Mouse (Mus musculus): ENCODE data around the gene Ssbp4. TPM values are rescaled to one million over a fixed set of nuclear protein-coding genes. Genes with fewer than 3 reads are reported as not detected.

Gene Ssbp4
- polyA plus RNA-seq, 1 experiment from 2014 or later, result 108 TPM

DNA sequence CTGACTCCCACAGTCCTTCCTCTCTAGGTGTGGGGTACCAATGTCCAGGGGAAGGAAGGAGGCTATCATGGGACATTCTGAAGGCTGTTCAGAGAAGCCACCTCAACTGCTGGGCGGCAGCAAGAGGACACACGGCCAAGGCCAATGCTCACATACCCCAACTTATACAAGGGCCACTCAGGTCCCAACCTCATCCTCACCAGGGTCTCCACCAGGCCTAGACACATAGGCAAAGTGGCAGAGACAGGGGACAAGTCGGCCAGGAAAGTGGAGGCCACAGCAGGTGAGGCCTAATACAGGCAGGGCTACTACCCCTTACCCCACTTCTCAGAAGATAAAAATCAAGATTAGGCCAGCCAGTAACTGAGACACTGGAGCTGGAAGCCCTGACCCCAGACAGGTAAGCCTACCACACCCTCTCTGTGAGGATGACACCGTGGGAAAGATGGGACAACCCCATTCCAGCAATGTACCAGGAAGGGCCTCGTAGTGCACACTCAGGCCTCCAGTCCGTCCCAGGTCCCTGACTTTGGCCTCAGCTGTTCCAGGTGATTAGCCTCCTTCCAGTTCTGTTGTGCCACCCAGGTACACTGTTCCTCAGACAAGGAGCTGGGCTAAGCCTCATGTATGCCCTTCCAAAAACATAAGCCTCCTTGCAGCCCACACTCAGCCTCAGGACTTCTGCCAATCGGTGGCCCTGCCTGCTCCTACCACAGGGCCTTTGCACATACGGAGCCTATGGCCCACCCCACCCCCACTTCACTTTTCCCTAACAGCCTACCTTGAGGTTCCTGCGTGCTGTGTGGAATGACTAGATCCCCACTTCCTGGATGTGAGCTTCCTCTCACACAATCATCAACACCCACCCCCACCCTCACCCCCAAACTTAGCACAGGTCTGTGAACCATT lies 2.5 kb downstream of the Ssbp4 start:
- WGBS, result 80% methylated on average over 9 of the region's 9 CpGs

DNA sequence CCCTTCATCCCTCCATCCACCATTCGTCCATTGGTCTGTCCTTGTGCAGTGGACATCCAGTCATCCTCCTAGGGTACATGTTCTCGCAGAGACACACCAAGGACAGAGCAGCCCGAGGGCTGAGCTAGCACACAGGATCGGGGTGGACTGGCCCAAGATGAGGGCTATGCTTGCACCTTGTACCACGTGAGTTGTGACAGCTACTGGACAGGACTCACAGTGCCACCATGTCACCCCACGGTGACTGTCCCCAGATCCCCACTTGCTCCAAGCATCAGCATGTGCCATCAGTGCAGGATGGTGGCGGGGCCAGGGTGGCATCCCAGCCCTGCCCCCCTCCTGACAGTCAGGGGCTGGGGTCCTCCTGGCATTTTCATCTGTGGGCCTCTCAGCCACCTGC lies 4.1 kb downstream of the Ssbp4 start:
- Histone ChIP-seq H3K4me1 (replicated peaks; ENCODE audit: control insufficient read depth, insufficient read depth, low read length) (peaks cover 35% of the 10 kb centered on the region), H3K4me3 (ENCODE audit: low read length) (no peak overlapping the region), H3K27me3 (ENCODE audit: control insufficient read depth, insufficient read depth, low read depth, low read length) (no peaks in the 10 kb centered on the region), H3K9ac (ENCODE audit: low read length) (no peak overlapping the region), H3K9me3 (ENCODE audit: control insufficient read depth, low read length) (no peaks in the 10 kb centered on the region), H3K27ac (ENCODE audit: low read length) (no peak overlapping the region), H3K36me3 (ENCODE audit: control insufficient read depth, insufficient read depth, low read length) (peaks cover 7% of the 10 kb centered on the region), H3K4me2 (ENCODE audit: low read depth, low read length) (no peak overlapping the region)
- whole genome bisulfite sequencing, result 86% methylated on average over 7 of the region's 7 CpGs
- no peak for ATAC-seq (ENCODE audit: low read depth)

More for the DNA sequence above, 2.5 kb downstream of the Ssbp4 start:
- Histone ChIP-seq H3K27ac (ENCODE audit: low read length) (no peak overlapping the region), H3K36me3 (ENCODE audit: control insufficient read depth, insufficient read depth, low read length) (peaks cover 7% of the 10 kb centered on the region), H3K4me1 (replicated peaks; ENCODE audit: control insufficient read depth, insufficient read depth, low read length) (peaks cover 31% of the 10 kb centered on the region), H3K9me3 (ENCODE audit: control insufficient read depth, low read length) (no peaks in the 10 kb centered on the region), H3K4me3 (ENCODE audit: low read length) (no peak overlapping the region), H3K27me3 (ENCODE audit: control insufficient read depth, insufficient read depth, low read depth, low read length) (no peaks in the 10 kb centered on the region), H3K4me2 (ENCODE audit: low read depth, low read length) (no peak overlapping the region), H3K9ac (ENCODE audit: low read length) (no peak overlapping the region)
- ATAC-seq (ENCODE audit: low read depth), result no peak

DNA sequence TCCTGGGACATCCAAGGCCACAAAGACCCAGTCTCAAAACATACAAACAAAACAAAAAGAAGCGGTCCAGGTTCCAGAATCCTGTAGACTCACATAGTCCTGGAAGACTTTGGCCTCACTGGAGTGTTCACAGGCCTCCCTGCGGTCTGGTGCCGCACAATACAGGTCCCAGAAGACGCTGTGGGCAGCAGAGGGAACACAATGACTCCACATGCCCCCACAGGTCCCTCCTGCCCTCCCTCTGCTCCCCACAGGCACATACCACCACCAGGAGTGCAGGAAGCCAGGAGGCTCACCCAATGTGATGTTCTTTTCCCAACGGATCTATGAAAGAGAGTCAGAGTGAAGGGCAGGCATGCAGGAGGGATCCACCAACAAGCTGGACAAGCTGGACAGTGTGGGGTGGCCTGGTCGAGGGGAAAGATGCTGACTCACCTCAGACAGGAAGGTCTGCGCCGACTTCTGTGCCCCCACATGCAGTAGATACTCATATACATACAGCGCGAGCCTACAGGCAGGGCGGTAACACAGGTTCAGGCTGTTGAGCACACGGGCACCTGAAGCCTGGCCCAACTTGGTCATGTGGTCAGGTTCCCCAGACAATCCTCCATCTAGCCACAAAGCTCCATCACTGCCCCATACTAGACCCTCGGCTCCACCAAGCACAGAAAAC lies 6.4 kb downstream of the Ssbp4 start:
- Histone ChIP-seq H3K27me3 (ENCODE audit: control insufficient read depth, insufficient read depth, low read depth, low read length) (no peaks in the 10 kb centered on the region), H3K9me3 (ENCODE audit: control insufficient read depth, low read length) (no peaks in the 10 kb centered on the region), H3K9ac (ENCODE audit: low read length) (no peak overlapping the region), H3K4me1 (replicated peaks; ENCODE audit: control insufficient read depth, insufficient read depth, low read length) (peaks cover 43% of the 10 kb centered on the region), H3K27ac (ENCODE audit: low read length) (no peak overlapping the region), H3K4me3 (ENCODE audit: low read length) (no peak overlapping the region), H3K36me3 (ENCODE audit: control insufficient read depth, insufficient read depth, low read length) (peaks cover 7% of the 10 kb centered on the region), H3K4me2 (ENCODE audit: low read depth, low read length) (no peak overlapping the region)
- ATAC-seq (ENCODE audit: low read depth), result no peak
- 91% methylated on average over 13 of the region's 13 CpGs for WGBS

DNA sequence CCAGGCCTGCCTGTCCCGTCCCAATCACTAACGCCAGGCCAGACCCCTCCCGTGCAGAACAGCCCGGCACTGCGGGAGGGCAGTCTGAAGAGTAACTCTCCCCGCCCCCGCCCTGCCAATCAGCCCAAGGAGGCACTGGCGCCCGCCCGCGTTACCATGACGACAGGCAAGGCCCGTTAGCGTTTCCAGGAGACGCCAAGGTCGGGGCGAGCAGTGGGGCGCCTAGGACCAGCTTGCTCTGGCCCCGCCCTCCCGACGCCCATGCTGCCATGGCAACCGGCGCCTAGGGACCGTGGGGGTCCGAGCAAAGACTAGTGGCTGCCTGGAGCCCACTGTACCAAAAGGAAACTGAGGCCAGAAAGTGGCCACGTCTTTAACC lies 7.4 kb downstream of the Ssbp4 start:
- peak overlapping the region; percentile 17 for H3K4me3 ChIP-seq (ENCODE audit: low read length)
- peaks cover 11% of the 10 kb centered on the region for H3K36me3 ChIP-seq (ENCODE audit: control insufficient read depth, insufficient read depth, low read length)
- WGBS, result 2% methylated on average over 23 of the region's 26 CpGs
- no peaks in the 10 kb centered on the region for H3K9me3 ChIP-seq (ENCODE audit: control insufficient read depth, low read length)
- H3K27ac ChIP-seq (ENCODE audit: low read length), result peak overlapping the region; percentile 77
- H3K27me3 ChIP-seq (ENCODE audit: control insufficient read depth, insufficient read depth, low read depth, low read length), result no peaks in the 10 kb centered on the region
- ATAC-seq (ENCODE audit: low read depth), result peak; percentile 35
- no peak overlapping the region for H3K9ac ChIP-seq (ENCODE audit: low read length)
- peak overlapping the region; percentile 52 for H3K4me2 ChIP-seq (ENCODE audit: low read depth, low read length)
- H3K4me1 ChIP-seq (replicated peaks; ENCODE audit: control insufficient read depth, insufficient read depth, low read length), result peaks cover 41% of the 10 kb centered on the region

DNA sequence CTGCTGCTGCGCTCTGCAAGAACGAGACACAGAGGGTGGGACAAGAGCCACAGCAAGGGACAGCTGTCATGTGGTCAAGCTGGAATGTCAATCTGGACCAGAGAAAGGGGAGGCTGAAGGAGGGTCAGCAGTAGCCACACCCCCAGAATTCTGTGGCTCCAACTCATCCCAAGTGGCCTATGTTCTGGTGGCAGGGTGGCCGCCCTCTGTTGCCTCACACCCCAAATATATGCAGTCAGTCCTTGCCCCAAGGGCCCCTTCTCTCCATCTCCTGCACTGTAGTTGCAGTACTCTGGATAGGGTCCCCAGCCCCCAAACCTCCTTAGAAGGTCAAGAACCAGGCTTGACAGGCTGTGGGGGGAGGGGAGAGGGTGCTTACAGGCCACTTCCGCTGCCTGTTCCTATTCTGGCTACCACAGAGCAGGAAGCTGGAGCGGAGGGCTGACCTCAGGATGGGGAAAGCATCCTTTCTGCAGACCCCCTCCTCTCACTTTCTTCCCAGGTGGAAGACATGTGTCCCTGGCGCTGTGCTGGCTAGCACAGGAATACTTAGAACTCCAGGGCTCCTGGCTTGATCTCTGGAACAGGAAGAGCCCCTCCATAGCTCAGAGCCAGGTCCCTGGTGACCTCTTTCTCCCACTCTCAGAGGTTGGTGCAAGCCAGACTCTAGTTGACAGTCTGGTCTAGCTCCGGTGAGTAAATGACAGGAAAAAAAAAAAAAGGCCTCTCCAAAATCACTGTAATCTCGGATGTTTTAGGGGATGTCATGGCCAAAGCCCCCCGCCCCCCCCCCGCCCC lies 8.0 kb downstream of the Ssbp4 start:
- no peak overlapping the region for H3K9ac ChIP-seq (ENCODE audit: low read length)
- no peaks in the 10 kb centered on the region for H3K9me3 ChIP-seq (ENCODE audit: control insufficient read depth, low read length)
- H3K36me3 ChIP-seq (ENCODE audit: control insufficient read depth, insufficient read depth, low read length), result peaks cover 16% of the 10 kb centered on the region
- peak; percentile 15 for ATAC-seq (ENCODE audit: low read depth)
- peak overlapping the region; percentile 17 for H3K4me3 ChIP-seq (ENCODE audit: low read length)
- H3K27ac ChIP-seq (ENCODE audit: low read length), result peak overlapping the region; percentile 77
- 23% methylated on average over 10 of the region's 10 CpGs for WGBS
- H3K27me3 ChIP-seq (ENCODE audit: control insufficient read depth, insufficient read depth, low read depth, low read length), result no peaks in the 10 kb centered on the region
- peaks cover 41% of the 10 kb centered on the region for H3K4me1 ChIP-seq (replicated peaks; ENCODE audit: control insufficient read depth, insufficient read depth, low read length)
- H3K4me2 ChIP-seq (ENCODE audit: low read depth, low read length), result peak overlapping the region; percentile 52

DNA sequence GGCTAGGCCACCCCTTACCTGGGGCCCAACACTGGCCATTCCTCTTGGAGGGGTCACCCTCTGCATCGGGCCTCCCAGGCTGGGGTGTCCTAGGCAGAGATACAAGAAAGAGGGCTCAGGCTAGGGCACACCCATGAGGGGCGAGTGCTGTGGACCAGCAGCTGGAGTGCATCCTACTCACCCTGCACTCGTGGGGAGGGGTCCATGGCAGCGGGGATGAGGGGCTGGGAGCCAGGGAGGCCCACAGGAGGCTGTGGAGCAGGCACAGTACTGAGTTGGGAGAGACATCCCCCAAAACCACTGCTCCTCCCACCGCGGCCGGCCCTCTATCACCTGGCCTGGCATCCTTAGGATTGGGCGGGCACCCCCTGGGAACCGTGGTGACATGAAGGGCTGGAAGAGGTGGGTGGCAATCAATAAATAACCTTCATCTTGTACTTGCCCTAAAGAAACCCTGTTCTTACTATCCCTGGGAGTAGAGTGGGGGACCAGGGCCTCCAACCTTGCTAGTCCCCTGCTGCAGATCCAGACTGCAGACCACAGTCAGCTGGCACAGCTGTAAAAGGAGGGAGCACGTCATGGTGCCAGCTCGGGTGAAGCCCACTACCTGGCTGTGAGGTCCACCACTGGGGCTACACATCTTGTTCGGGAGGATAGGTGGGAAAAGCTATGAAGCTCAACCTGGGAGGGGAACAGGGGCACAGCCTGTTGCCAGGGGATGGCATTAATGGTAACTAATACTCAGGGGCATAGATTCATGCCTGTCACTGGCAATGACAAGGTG lies 9.0 kb downstream of the Ssbp4 start:
- Histone ChIP-seq H3K4me3 (ENCODE audit: low read length) (no peak overlapping the region), H3K27me3 (ENCODE audit: control insufficient read depth, insufficient read depth, low read depth, low read length) (no peaks in the 10 kb centered on the region), H3K9ac (ENCODE audit: low read length) (no peak overlapping the region), H3K36me3 (ENCODE audit: control insufficient read depth, insufficient read depth, low read length) (peaks cover 16% of the 10 kb centered on the region), H3K4me1 (replicated peaks; ENCODE audit: control insufficient read depth, insufficient read depth, low read length) (peaks cover 48% of the 10 kb centered on the region), H3K27ac (ENCODE audit: low read length) (no peak overlapping the region), H3K4me2 (ENCODE audit: low read depth, low read length) (no peak overlapping the region), H3K9me3 (ENCODE audit: control insufficient read depth, low read length) (no peaks in the 10 kb centered on the region)
- no peak for ATAC-seq (ENCODE audit: low read depth)
- 66% methylated on average over 12 of the region's 12 CpGs for WGBS

DNA sequence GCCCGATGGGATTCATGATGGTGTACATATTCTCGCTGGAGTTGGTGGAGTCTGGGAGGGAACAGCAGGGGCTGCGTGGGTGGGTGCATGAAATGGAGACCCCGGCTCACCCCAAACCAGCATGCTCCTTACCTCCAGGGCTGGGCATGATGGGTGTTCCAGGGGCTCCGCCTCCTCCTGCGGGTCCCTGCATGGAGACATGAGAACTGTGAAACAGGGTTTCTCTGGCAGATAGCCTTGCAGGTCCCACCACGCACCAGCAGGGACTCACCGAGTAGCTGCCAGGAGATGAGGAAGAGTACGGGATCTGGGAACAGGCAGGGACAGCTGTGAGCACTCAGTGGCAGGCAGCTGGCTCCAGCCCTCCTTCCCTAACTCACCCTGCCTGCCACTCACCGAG lies 9.9 kb downstream of the Ssbp4 start:
- Histone ChIP-seq H3K27ac (ENCODE audit: low read length) (no peak overlapping the region), H3K9ac (ENCODE audit: low read length) (peak overlapping the region; percentile 31), H3K27me3 (ENCODE audit: control insufficient read depth, insufficient read depth, low read depth, low read length) (no peaks in the 10 kb centered on the region), H3K4me2 (ENCODE audit: low read depth, low read length) (peak overlapping the region; percentile 86), H3K36me3 (ENCODE audit: control insufficient read depth, insufficient read depth, low read length) (peaks cover 16% of the 10 kb centered on the region), H3K9me3 (ENCODE audit: control insufficient read depth, low read length) (no peaks in the 10 kb centered on the region), H3K4me3 (ENCODE audit: low read length) (peak overlapping the region; percentile 51; the same call in 1 of the 2 replicates), H3K4me1 (replicated peaks; ENCODE audit: control insufficient read depth, insufficient read depth, low read length) (peaks cover 52% of the 10 kb centered on the region)
- 19% methylated on average over 10 of the region's 10 CpGs for WGBS
- ATAC-seq (ENCODE audit: low read depth), result 0 out of 2 replicates have a peak, but pooled peaks have one; percentile 1

DNA sequence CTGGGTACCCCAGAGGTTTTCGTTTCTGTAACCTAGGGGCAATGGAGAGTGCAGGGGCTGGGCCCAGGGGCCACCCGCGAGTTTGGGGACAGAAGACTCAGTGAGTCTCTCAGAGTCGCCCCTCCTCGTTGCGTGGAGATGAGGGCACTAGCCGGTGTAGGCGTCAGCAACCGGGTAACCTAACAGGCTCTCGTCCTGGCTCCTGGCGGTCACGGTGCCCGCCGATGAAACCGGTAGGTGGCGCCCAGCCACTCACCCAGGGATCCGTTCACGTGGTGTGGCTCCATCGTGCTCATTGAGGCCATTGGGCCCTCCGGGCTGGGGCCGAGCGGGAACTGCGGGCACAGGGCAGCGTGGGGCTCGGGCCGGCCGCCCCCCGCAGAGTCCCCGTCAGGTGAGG lies 10.4 kb downstream of the Ssbp4 start:
- peaks cover 56% of the 10 kb centered on the region for H3K4me1 ChIP-seq (replicated peaks; ENCODE audit: control insufficient read depth, insufficient read depth, low read length)
- peak overlapping the region; percentile 51 for H3K4me3 ChIP-seq (ENCODE audit: low read length)
- peak overlapping the region; percentile 73 for H3K9ac ChIP-seq (ENCODE audit: low read length)
- H3K4me2 ChIP-seq (ENCODE audit: low read depth, low read length), result peak overlapping the region; percentile 86
- no peaks in the 10 kb centered on the region for H3K27me3 ChIP-seq (ENCODE audit: control insufficient read depth, insufficient read depth, low read depth, low read length)
- WGBS, result 3% methylated on average over 29 of the region's 29 CpGs
- H3K36me3 ChIP-seq (ENCODE audit: control insufficient read depth, insufficient read depth, low read length), result peaks cover 16% of the 10 kb centered on the region
- H3K27ac ChIP-seq (ENCODE audit: low read length), result no peak overlapping the region
- peak; percentile 32; the same call in 1 of the 2 replicates for ATAC-seq (ENCODE audit: low read depth)
- no peaks in the 10 kb centered on the region for H3K9me3 ChIP-seq (ENCODE audit: control insufficient read depth, low read length)

Measured in lung, embryonic 16.5 days (tissue).